Mouse (Mus musculus) heart, postnatal 25 days (tissue): ENCODE data around the gene Gna11. TPM values are rescaled to one million over a fixed set of nuclear protein-coding genes. Genes with fewer than 3 reads are reported as not detected.

Experiments used
- DNase-seq: peaks from one replicate; pipeline ENCODE4 v3.0.0; 2022; ENCODE audit warnings: low spot score
- intact Hi-C: fragments of 180-260 bp; cut with DNase I; formaldehyde crosslinking; loops from one replicate; pipeline ENCODE4 v1.15.1; 2025
- total RNA-seq, 2 experiments: library from RNA; stranded (reverse); gene quantifications; 2 replicates each; pipeline ENCODE4 v1.2.3; 2021

Gna11 gene
- total RNA-seq, 2 experiments from 2014 or later = 49.6 to 54.6 TPM

GRCm38 (mm10) chr10:81568381-81569191 is 23.6 kb upstream of the Gna11 start:
- DNase-seq = no peak
- intact Hi-C loops = no loop called here

GRCm38 (mm10) chr10:81565257-81566228 is 20.6 kb upstream of the Gna11 start:
- DNase-seq = no peak
- intact Hi-C loops = loop anchor here (2.0 kb wide), 1 partner anchor 39 kb away; no protein-coding TSS in a partner anchor

GRCm38 (mm10) chr10:81564734-81565133 is 19.7 kb upstream of the Gna11 start:
- DNase-seq = no peak
- intact Hi-C loops = loop anchor here (2.0 kb wide), 1 partner anchor 40 kb away; no protein-coding TSS in a partner anchor

- intact Hi-C loops = loop anchor here (2.0 kb wide), 1 partner anchor 41 kb away; no protein-coding TSS in a partner anchor
- peak; percentile 47 for DNase-seq
Observed at GRCm38 (mm10) chr10:81564216-81564615, 19.2 kb upstream of the Gna11 start.

- intact Hi-C loops = no loop called here
- DNase-seq = no peak
Observed at GRCm38 (mm10) chr10:81563481-81563880, 18.5 kb upstream of the Gna11 start.

GRCm38 (mm10) chr10:81562411-81562810 is 17.4 kb upstream of the Gna11 start:
- intact Hi-C loops = no loop called here
- no peak for DNase-seq

GRCm38 (mm10) chr10:81560719-81561459 is 15.9 kb upstream of the Gna11 start:
- intact Hi-C loops = no loop called here
- no peak for DNase-seq

- DNase-seq = peak; percentile 63
- intact Hi-C loops = no loop called here
Observed at GRCm38 (mm10) chr10:81559627-81560539, 14.9 kb upstream of the Gna11 start.

GRCm38 (mm10) chr10:81559163-81559626 is 14.2 kb upstream of the Gna11 start, which contains the start of gene Aes:
TSS of gene Aes (plus strand) at chr10:81559488.
- intact Hi-C loops = no loop called here
- DNase-seq = peak; percentile 69

GRCm38 (mm10) chr10:81557491-81557890 is 12.5 kb upstream of the Gna11 start:
- intact Hi-C loops = no loop called here
- no peak for DNase-seq

GRCm38 (mm10) chr10:81556282-81556681 is 11.3 kb upstream of the Gna11 start:
- intact Hi-C loops = no loop called here
- no peak for DNase-seq

GRCm38 (mm10) chr10:81553807-81554755 is 9.1 kb upstream of the Gna11 start:
- intact Hi-C loops = loop anchor here (5.0 kb wide), 1 partner anchor 37 kb away; no protein-coding TSS in a partner anchor
- DNase-seq = no peak

GRCm38 (mm10) chr10:81553232-81553631 is 8.2 kb upstream of the Gna11 start:
- intact Hi-C loops = loop anchor here (5.0 kb wide), 1 partner anchor 36 kb away; no protein-coding TSS in a partner anchor

GRCm38 (mm10) chr10:81551597-81552102 is 6.7 kb upstream of the Gna11 start:
- intact Hi-C loops = loop anchor here (1.0 to 5.0 kb wide), 2 partner anchors 34 to 47 kb away; no protein-coding TSS in a partner anchor
- peak; percentile 71 for DNase-seq

More at GRCm38 (mm10) chr10:81553232-81553631, 8.2 kb upstream of the Gna11 start:
- DNase-seq = no peak

GRCm38 (mm10) chr10:81550257-81550656 is 5.3 kb upstream of the Gna11 start:
- no peak for DNase-seq

GRCm38 (mm10) chr10:81548944-81549343 is 4.0 kb upstream of the Gna11 start:
- DNase-seq = no peak
- intact Hi-C loops = no loop called here

More at GRCm38 (mm10) chr10:81550257-81550656, 5.3 kb upstream of the Gna11 start:
- intact Hi-C loops = loop anchor here (5.0 kb wide), 1 partner anchor 33 kb away; no protein-coding TSS in a partner anchor
